Mouse (Mus musculus) monocyte, adult 5-6 weeks (primary cell): ENCODE results near the gene Mef2c. TPM values are rescaled to one million over a fixed set of nuclear protein-coding genes. Genes with fewer than 3 reads are reported as not detected.
A peak's percentile ranks its signal among the peaks of the same experiment; 100 is the strongest.

Experiments
- ATAC-seq: fragments of 153-309, 156-312 bp; replicated peaks from 2 replicates; pipeline ENCODE4 v1.8.0; 2017; ENCODE audit warnings: mild to moderate bottlenecking; ENCODE audit not compliant: low TSS enrichment, insufficient number of reproducible peaks, severe bottlenecking, poor library complexity, low FRiP score
- total RNA-seq: library from RNA; stranded (forward); fragments of 200-1000, 200-491, 200-594 nt; gene quantifications from 3 replicates; pipeline ENCODE4 v1.2.3, GENCODE M21; 2017

Mef2c gene
- total RNA-seq, result 206 to 301 TPM (median 262 TPM) in 3 replicates

- no peak for ATAC-seq
Observed at GRCm38 (mm10) chr13:83503919-83504318, at the start of gene Mef2c. TSS of gene Mef2c (plus strand) at chr13:83504034.

- no peak for ATAC-seq
Observed at GRCm38 (mm10) chr13:83458729-83459128, 45.1 kb upstream of the Mef2c start.

DNA sequence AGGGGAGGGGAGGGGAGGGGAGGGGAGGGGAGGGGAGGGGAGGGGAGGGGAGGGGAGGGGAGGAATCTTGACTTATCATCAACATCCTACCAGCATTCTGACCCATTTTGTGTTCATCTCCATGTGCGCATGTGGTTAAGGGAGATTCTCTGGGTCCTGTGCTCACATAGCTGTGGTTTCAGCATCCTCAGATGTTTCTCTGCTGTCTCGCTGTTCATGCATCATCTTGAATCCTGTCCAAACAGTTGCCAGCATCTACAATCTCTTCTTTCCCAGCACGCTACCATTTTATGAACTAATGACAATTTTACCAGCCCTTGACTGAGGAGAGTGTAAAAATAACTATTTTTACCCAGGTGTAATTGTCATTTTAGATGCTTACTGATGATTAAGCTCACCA, 44.2 kb upstream of the Mef2c start:
- no peak for ATAC-seq

DNA sequence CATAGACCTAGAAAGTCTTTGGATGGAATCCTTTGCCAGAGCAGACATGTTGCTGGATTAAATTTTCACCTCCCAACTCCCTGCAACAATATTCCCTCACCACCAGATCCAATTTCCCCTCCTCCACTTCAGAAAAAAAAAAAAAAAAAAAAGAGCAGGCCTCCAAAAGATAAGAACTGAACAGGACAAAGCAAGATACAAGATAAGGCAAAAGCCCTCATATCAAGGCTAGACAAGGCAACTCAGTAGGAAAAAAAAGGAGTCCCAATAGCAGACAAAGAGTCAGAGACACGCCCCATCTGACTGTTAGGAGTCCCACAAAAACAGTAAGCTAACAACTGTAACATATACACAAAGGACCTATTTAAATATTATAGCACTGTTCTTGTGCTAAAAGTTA, 43.2 kb upstream of the Mef2c start:
- ATAC-seq, result no peak

- ATAC-seq, result no peak
Observed at GRCm38 (mm10) chr13:83461556-83461955, 42.3 kb upstream of the Mef2c start.

- no peak for ATAC-seq
Observed at GRCm38 (mm10) chr13:83466756-83467155, 37.1 kb upstream of the Mef2c start.

DNA sequence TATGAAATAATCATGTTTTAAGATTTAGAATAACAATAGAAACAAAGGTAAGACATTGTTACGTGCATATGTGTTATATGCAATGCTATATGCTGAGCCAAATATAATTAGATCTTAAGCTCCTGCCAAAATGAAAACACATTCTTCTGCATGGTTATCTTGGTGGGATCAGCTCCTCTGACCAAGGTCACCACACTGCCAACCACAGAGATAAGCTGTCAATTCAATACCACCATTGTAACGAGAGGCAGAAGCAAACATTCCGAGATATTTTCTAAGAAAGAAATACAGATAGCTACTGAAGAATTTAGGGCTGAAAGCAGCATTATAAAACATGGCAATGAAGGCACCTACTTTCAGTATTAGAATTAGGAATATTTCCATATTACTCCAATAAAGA, 35.0 kb upstream of the Mef2c start:
- ATAC-seq, result no peak

GRCm38 (mm10) chr13:83473755-83474154, 30.1 kb upstream of the Mef2c start:
- no peak for ATAC-seq

GRCm38 (mm10) chr13:83480388-83480787, 23.4 kb upstream of the Mef2c start:
- ATAC-seq, result no peak

GRCm38 (mm10) chr13:83481310-83481709, 22.5 kb upstream of the Mef2c start:
- ATAC-seq, result no peak

GRCm38 (mm10) chr13:83482087-83482486, 21.7 kb upstream of the Mef2c start:
- no peak for ATAC-seq

GRCm38 (mm10) chr13:83484215-83484614, 19.6 kb upstream of the Mef2c start:
- no peak for ATAC-seq

- no peak for ATAC-seq
Observed at GRCm38 (mm10) chr13:83484721-83485369, 19.0 kb upstream of the Mef2c start.

DNA sequence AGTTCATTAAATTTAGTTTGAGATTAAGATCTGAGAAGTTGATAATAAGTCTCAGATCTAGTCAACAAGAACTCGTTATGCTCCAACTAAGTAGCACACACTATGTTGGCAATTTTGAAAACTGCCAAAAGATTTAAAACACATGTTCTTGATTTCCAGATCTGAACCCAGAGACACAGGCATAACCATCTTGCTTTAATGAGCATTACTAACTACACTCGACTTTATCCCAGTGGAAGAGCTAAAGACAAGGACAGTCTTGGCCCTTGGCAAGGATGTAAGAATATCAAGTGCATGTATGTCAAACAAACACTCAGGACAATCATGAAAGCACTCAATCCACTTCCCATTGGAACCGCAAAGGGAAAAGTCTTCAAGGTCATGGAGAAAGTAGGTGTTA, 11.8 kb upstream of the Mef2c start:
- no peak for ATAC-seq

- no peak for ATAC-seq
Observed at GRCm38 (mm10) chr13:83497708-83498107, 6.1 kb upstream of the Mef2c start.

- no peak for ATAC-seq
Observed at GRCm38 (mm10) chr13:83499526-83499925, 4.3 kb upstream of the Mef2c start.

GRCm38 (mm10) chr13:83507687-83508086, 3.9 kb downstream of the Mef2c start:
- ATAC-seq, result no peak

DNA sequence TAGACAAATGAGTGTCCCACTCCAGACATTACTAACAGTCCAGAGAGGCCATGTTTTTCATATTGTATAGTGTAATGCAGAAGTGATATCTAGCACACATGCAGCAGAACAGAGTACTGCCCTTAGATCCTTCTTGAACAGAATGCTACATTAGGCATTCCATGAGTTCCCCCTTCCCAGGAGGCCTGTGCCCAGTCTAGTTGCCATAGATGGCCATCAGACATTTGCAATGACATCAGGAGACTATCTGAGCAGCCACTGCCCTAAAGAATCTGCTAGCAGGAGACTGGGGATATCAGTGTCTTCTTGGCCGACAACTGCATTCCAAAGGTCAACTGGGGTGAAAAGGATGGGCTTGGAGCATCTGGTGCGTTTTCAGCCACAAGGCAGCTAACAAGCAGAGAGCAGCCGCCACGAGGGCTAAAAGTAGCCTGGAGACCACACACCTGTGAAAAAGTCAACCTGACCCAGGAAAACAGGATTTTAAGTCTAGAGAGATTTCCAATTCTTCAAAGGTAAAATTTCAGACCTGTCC, 11.2 kb downstream of the Mef2c start:
- ATAC-seq, result no peak

DNA sequence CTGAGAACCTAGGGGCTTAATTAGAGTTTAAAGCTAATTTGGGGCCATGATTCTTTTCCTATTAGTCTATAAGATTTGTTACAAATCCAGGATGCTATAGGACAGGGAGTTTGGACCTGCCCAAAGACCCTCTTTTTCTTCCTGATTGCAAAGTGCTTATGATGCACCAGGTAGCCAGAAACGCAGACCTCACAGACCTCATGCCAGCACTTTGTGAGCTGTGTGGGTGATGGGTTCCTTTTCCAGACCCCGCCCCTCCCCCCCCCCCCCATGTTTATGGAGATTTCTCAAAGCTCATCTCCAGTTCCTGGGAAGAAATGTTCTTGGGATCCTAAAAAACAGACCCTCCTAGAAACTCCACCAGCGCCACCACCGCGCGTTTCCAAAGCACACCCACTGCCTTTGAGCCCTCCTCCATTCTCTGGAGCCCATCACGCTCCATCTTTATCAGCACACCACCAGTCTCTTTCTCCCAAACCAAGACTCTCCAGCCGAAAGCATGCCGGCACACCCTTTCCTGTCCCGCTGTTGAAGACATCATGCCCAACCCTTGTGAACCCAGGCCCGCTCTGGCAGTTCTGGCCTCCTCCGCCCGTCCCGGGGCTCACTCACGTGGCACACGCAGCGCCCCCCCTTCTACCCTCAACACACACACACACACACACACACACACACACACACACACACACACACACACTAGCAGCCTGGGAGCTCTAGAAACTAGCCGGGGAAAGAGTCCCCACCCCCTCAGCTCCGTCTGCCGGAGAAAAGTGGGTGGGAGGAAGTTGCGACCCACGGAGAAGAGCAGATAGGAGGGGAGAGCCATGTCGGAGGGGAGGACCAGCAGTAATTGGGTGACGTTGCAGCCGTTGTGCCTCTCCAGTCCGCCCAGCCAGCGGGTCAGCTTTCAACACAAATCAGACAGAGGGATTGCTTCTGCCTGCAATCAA, 14.1 kb downstream of the Mef2c start:
- ATAC-seq, result peak; percentile 89

- ATAC-seq, result no peak
Observed at GRCm38 (mm10) chr13:83520807-83521206, 17.0 kb downstream of the Mef2c start.
